Comparison of ENCODE assay signal across 50 mouse cellular contexts in the genomic region with DNA sequence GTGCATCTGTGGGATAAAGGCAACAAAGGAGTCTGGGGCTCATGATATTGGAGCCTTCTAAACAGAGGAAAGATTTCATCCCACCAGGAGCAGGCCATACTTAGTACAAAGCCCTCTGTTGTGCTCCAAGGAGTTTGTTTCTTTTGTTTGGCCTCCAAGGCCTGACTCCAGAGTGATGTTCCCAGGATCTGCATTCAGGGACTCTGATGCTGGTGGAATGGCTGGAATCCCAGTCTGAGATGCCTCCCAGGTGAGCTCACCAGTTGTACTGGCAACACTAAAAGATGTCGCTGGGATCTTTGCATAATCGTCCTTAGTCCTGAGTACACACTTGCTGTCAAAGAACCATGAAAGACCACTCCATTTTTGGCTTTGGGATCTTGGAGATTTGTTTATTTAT. TPM values are rescaled to one million over a fixed set of nuclear protein-coding genes. Genes with fewer than 3 reads are reported as not detected.
"Had no signal": no experiment of that assay in that cellular context is flagged by ENCODE, and none has a peak within 500 bp of the region (broad histone marks: within the 10 kb centered on the region; RNA-seq: fewer than 3 reads in every experiment).

No protein-coding gene starts in this region.

- H3K4me3 ChIP-seq: heart, embryonic 13.5 days; heart, embryonic 15.5 days; hindbrain, embryonic 10.5 days; hindbrain, embryonic 12.5 days; hindbrain, embryonic 13.5 days; hindbrain, embryonic 15.5 days; intestine, embryonic 15.5 days; kidney, embryonic 15.5 days; layer of hippocampus, adult 2 months; left cerebral cortex, adult 2 months had no signal

- H3K9me3 ChIP-seq: heart, embryonic 13.5 days; heart, embryonic 15.5 days; hindbrain, embryonic 10.5 days; hindbrain, embryonic 12.5 days; hindbrain, embryonic 13.5 days; hindbrain, embryonic 15.5 days; intestine, embryonic 15.5 days; kidney, embryonic 15.5 days had no signal

- H3K36me3 ChIP-seq: heart, embryonic 13.5 days; heart, embryonic 15.5 days; hindbrain, embryonic 10.5 days; intestine, embryonic 15.5 days; kidney, embryonic 15.5 days had no signal

- H3K9ac ChIP-seq: heart, embryonic 13.5 days; heart, embryonic 15.5 days; hindbrain, embryonic 12.5 days; hindbrain, embryonic 13.5 days; hindbrain, embryonic 14.5 days; hindbrain, embryonic 15.5 days; intestine, embryonic 15.5 days; kidney, embryonic 15.5 days had no signal

- DNase-seq: heart, postnatal 10 days; heart, postnatal 14 days; heart, postnatal 36 days; heart, postnatal 4 days; kidney, adult 11 months; kidney, adult 18-20 months; kidney, adult 2 months; kidney, adult 8-10 months; kidney, adult 9 months; kidney, postnatal 10 days; kidney, postnatal 14 days; kidney, postnatal 25 days; kidney, postnatal 36 days; kidney, postnatal 4 days; layer of hippocampus, adult 9-11 months; layer of hippocampus, postnatal 36 days had no signal

- H3K4me2 ChIP-seq: heart, embryonic 13.5 days; heart, embryonic 15.5 days; hindbrain, embryonic 12.5 days; hindbrain, embryonic 13.5 days; hindbrain, embryonic 14.5 days; hindbrain, embryonic 15.5 days; intestine, embryonic 15.5 days; kidney, embryonic 15.5 days had no signal

- H3K27ac ChIP-seq: heart, embryonic 13.5 days; heart, embryonic 15.5 days; hindbrain, embryonic 10.5 days; hindbrain, embryonic 12.5 days; hindbrain, embryonic 13.5 days; hindbrain, embryonic 14.5 days; hindbrain, embryonic 15.5 days; hindbrain, postnatal 0 days; intestine, embryonic 15.5 days; kidney, embryonic 15.5 days; kidney, postnatal 0 days; layer of hippocampus, adult 2 months; left cerebral cortex, adult 2 months had no signal

- H3K4me1 ChIP-seq: hindbrain, embryonic 12.5 days; hindbrain, embryonic 13.5 days; intestine, embryonic 15.5 days had no signal

- H3K27me3 ChIP-seq: heart, embryonic 13.5 days; heart, embryonic 15.5 days; hindbrain, embryonic 12.5 days; hindbrain, embryonic 13.5 days; hindbrain, embryonic 15.5 days; intestine, embryonic 15.5 days; kidney, embryonic 15.5 days had no signal

- ATAC-seq: hindbrain, embryonic 16.5 days; hindbrain, postnatal 0 days; inflammation-experienced regulatory T-cells, adult 6 months; intestine, embryonic 15.5 days; intestine, embryonic 16.5 days; intestine, postnatal 0 days had no signal

RNA-seq across cellular contexts. Expression of a gene that starts 20.0 kb away (rescaled TPM):
- total RNA-seq: heart, postnatal 10 days; heart, postnatal 14 days; heart, postnatal 25 days; heart, postnatal 36 days; heart, postnatal 4 days; hematopoietic stem cell, adult 5-6 weeks; hindbrain, postnatal 0 days; layer of hippocampus, adult 18-20 months; layer of hippocampus, adult 2 months; layer of hippocampus, adult 8-10 months; layer of hippocampus, postnatal 10 days; layer of hippocampus, postnatal 14 days; layer of hippocampus, postnatal 25 days; layer of hippocampus, postnatal 36 days; left cerebral cortex, adult 18-20 months; left cerebral cortex, adult 2 months; left cerebral cortex, adult 8-10 months had no signal
- polyA plus RNA-seq: heart, embryonic 13.5 days; heart, embryonic 14.5 days; heart, embryonic 15.5 days; heart, embryonic 16.5 days; heart, postnatal 0 days; hindbrain, embryonic 10.5 days; hindbrain, embryonic 11.5 days; hindbrain, embryonic 12.5 days; hindbrain, embryonic 13.5 days; hindbrain, embryonic 14.5 days; hindbrain, embryonic 15.5 days; hindbrain, embryonic 16.5 days; hindbrain, postnatal 0 days; inflammation-experienced regulatory T-cells, adult 6 months; intestine, embryonic 14.5 days; intestine, embryonic 15.5 days; intestine, embryonic 16.5 days; intestine, postnatal 0 days; kidney, adult 2 months; kidney, embryonic 14.5 days; kidney, embryonic 15.5 days; kidney, embryonic 16.5 days; kidney, postnatal 0 days; large intestine, adult 2 months had no signal
